Mouse (Mus musculus): ENCODE results near the gene Tprkb.
"Not testable (repeated sequence)": the region's sequence is repeated elsewhere in the genome, so short reads cannot be mapped to it uniquely, and the experiment has no call there.

Gene Tprkb

GRCm38 (mm10) chr6:85915539-85916513 lies 4.2 kb downstream of the Tprkb start, which contains the start of gene Nat8f1:
Nat8f1 (minus strand) TSS chr6:85915687.
- peak; percentile 94 for DNase-seq (ENCODE audit: low read depth)

GRCm38 (mm10) chr6:85916596-85916995 lies 4.9 kb downstream of the Tprkb start:
- DNase-seq (ENCODE audit: low read depth) = no peak

- not testable (repeated sequence) for DNase-seq (ENCODE audit: low read depth)
Measured at GRCm38 (mm10) chr6:85918341-85918740, 6.7 kb downstream of the Tprkb start.

- DNase-seq (ENCODE audit: low read depth) = no peak
Measured at GRCm38 (mm10) chr6:85919401-85919800, 7.7 kb downstream of the Tprkb start.

GRCm38 (mm10) chr6:85923643-85924042 lies 12.0 kb downstream of the Tprkb start:
- no peak for DNase-seq (ENCODE audit: low read depth)

GRCm38 (mm10) chr6:85926709-85927108 lies 15.0 kb downstream of the Tprkb start:
- no peak for DNase-seq (ENCODE audit: low read depth)

- DNase-seq (ENCODE audit: low read depth) = no peak
Measured at GRCm38 (mm10) chr6:85927476-85928464, 16.1 kb downstream of the Tprkb start.

GRCm38 (mm10) chr6:85929312-85929711 lies 17.6 kb downstream of the Tprkb start:
- DNase-seq (ENCODE audit: low read depth) = no peak

- no peak for DNase-seq (ENCODE audit: low read depth)
Measured at GRCm38 (mm10) chr6:85934047-85934446, 22.4 kb downstream of the Tprkb start.

GRCm38 (mm10) chr6:85935646-85936045 lies 24.0 kb downstream of the Tprkb start:
- DNase-seq (ENCODE audit: low read depth) = no peak

GRCm38 (mm10) chr6:85936508-85937465 lies 25.1 kb downstream of the Tprkb start:
- DNase-seq (ENCODE audit: low read depth) = peak; percentile 78

GRCm38 (mm10) chr6:85938701-85939100 lies 27.0 kb downstream of the Tprkb start:
- no peak for DNase-seq (ENCODE audit: low read depth)

GRCm38 (mm10) chr6:85942469-85942868 lies 30.8 kb downstream of the Tprkb start:
- no peak for DNase-seq (ENCODE audit: low read depth)

GRCm38 (mm10) chr6:85948549-85948948 lies 36.9 kb downstream of the Tprkb start:
- DNase-seq (ENCODE audit: low read depth) = no peak

GRCm38 (mm10) chr6:85957581-85957980 lies 45.9 kb downstream of the Tprkb start:
- DNase-seq (ENCODE audit: low read depth) = no peak

- DNase-seq (ENCODE audit: low read depth) = peak; percentile 95
Measured at GRCm38 (mm10) chr6:85961101-85962091, 49.7 kb downstream of the Tprkb start, which contains the start of gene Dusp11. Dusp11 (minus strand) TSS chr6:85961667.

GRCm38 (mm10) chr6:85966081-85966480 lies 54.4 kb downstream of the Tprkb start:
- peak; percentile 84 for DNase-seq (ENCODE audit: low read depth)

- peak; percentile 59 for DNase-seq (ENCODE audit: low read depth)
Measured at GRCm38 (mm10) chr6:85966686-85967085, 55.0 kb downstream of the Tprkb start.

- no peak for DNase-seq (ENCODE audit: low read depth)
Measured at GRCm38 (mm10) chr6:85969889-85970288, 58.2 kb downstream of the Tprkb start.

- no peak for DNase-seq (ENCODE audit: low read depth)
Measured at GRCm38 (mm10) chr6:85972699-85973098, 61.0 kb downstream of the Tprkb start.

Data from naive thymus-derived CD4-positive, alpha-beta T cell, adult 2 months (primary cell).